Mouse (Mus musculus) liver, adult 2 months (tissue): ENCODE data around the gene Cdkn2aipnl.

Experiments used
- CTCF ChIP-seq: fragments of 200-500 bp; IDR thresholded peaks from 2 replicates; pipeline ENCODE4 v1.5.1; 2011; ENCODE audit warnings: low read depth, low read length, control low read depth
- POLR2A ChIP-seq: fragments of 200-500 bp; IDR thresholded peaks from 2 replicates; pipeline ENCODE4 v1.6.1; 2011; ENCODE audit warnings: low read length, control low read depth; ENCODE audit not compliant: insufficient read depth; ENCODE audit errors: extremely low read depth

GRCm38 (mm10) chr11:52001861-52002260, 34.4 kb downstream of the Cdkn2aipnl start:
- TF ChIP-seq CTCF: no peak
- TF ChIP-seq POLR2A: no peak
